Comparison of ENCODE assay signal across 8 mouse cellular contexts in genomic region chr14:73122923-73123278, GRCm38 (mm10). TPM values are rescaled to one million over a fixed set of nuclear protein-coding genes. Genes with fewer than 3 reads are reported as not detected.
DNase-seq lines count a peak whose midpoint lies in the region; ATAC-seq and TF ChIP-seq lines count a peak whose summit lies in the region.

Gene Rcbtb2, plus strand, starts transcription at chr14:73123037.

- no peak within 1 kb of the TSS for H3K4me3 ChIP-seq in lung, embryonic 15.5 days
- no peak within 1 kb of the TSS for H3K4me3 ChIP-seq in cortical plate, adult 2 months (ENCODE audit: insufficient read depth, low read length)
- no peak within 1 kb of the TSS for H3K4me3 ChIP-seq in heart, embryonic 12.5 days
- H3K4me3 ChIP-seq in midbrain, embryonic 16.5 days (ENCODE audit: low read depth, low read length) = no peak within 1 kb of the TSS

- no peak within 1 kb of the TSS for H3K4me2 ChIP-seq in lung, embryonic 15.5 days
- no peak within 1 kb of the TSS for H3K4me2 ChIP-seq in heart, embryonic 12.5 days
- H3K4me2 ChIP-seq in midbrain, embryonic 16.5 days (ENCODE audit: low read length) = no peak within 1 kb of the TSS

- no peaks in the 10 kb centered on the region for H3K27me3 ChIP-seq in lung, embryonic 15.5 days
- no peaks in the 10 kb centered on the region for H3K27me3 ChIP-seq in heart, embryonic 12.5 days (replicated peaks)
- no peaks in the 10 kb centered on the region for H3K27me3 ChIP-seq in midbrain, embryonic 16.5 days (ENCODE audit: control insufficient read depth, insufficient read depth, low read depth, low read length)

- H3K9ac ChIP-seq in lung, embryonic 15.5 days = no peak within 1 kb of the TSS
- no peak within 1 kb of the TSS for H3K9ac ChIP-seq in heart, embryonic 12.5 days
- H3K9ac ChIP-seq in midbrain, embryonic 16.5 days (ENCODE audit: low read depth, low read length) = no peak within 1 kb of the TSS

- no peak for DNase-seq in lung, adult 18-20 months
- DNase-seq in left cerebral cortex, adult 8-10 months (ENCODE audit: low spot score in 2 of 2) = no peak
- DNase-seq in ovary, postnatal 14 days (ENCODE audit: low spot score) = no peak
- no peak for DNase-seq in kidney, postnatal 10 days

- ATAC-seq in lung, embryonic 15.5 days (ENCODE audit: borderline replicate concordance, extremely low read depth, low FRiP score, low TSS enrichment) = no peak
- ATAC-seq in heart, embryonic 12.5 days (ENCODE audit: insufficient number of reproducible peaks, low FRiP score) = no peak
- no peak for ATAC-seq in midbrain, embryonic 16.5 days

- no peaks in the 10 kb centered on the region for H3K36me3 ChIP-seq in lung, embryonic 15.5 days
- no peaks in the 10 kb centered on the region for H3K36me3 ChIP-seq in heart, embryonic 12.5 days
- no peaks in the 10 kb centered on the region for H3K36me3 ChIP-seq in midbrain, embryonic 16.5 days (ENCODE audit: control insufficient read depth, insufficient read depth, low read length)

- 0 out of 2 replicates have a peak, but pooled peaks cover 6% of the 10 kb centered on the region for H3K4me1 ChIP-seq in lung, embryonic 15.5 days
- no peaks in the 10 kb centered on the region for H3K4me1 ChIP-seq in cortical plate, adult 2 months (ENCODE audit: control insufficient read depth, insufficient read depth, low read length)
- peaks cover 10% of the 10 kb centered on the region for H3K4me1 ChIP-seq in heart, embryonic 12.5 days (replicated peaks)
- H3K4me1 ChIP-seq in midbrain, embryonic 16.5 days (ENCODE audit: control insufficient read depth, insufficient read depth, low read length) = no peaks in the 10 kb centered on the region

- 39% methylated on average over 4 of the region's 4 CpGs for WGBS in lung, embryonic 15.5 days
- WGBS in heart, embryonic 12.5 days = 54% methylated on average over 4 of the region's 4 CpGs
- 71% methylated on average over 4 of the region's 4 CpGs for WGBS in midbrain, embryonic 16.5 days

- 0 out of 2 replicates have a peak within 1 kb of the TSS, but pooled peaks have one; percentile 15 for H3K27ac ChIP-seq in lung, embryonic 15.5 days
- 0 out of 2 replicates have a peak within 1 kb of the TSS, but pooled peaks have one; percentile 5 for H3K27ac ChIP-seq in cortical plate, adult 2 months (ENCODE audit: insufficient read depth, low read length)
- no peak within 1 kb of the TSS for H3K27ac ChIP-seq in heart, embryonic 12.5 days (ENCODE audit: poor library complexity, severe bottlenecking)
- no peak within 1 kb of the TSS for H3K27ac ChIP-seq in midbrain, embryonic 16.5 days (ENCODE audit: low read length)

- H3K9me3 ChIP-seq in lung, embryonic 15.5 days = no peaks in the 10 kb centered on the region
- no peaks in the 10 kb centered on the region for H3K9me3 ChIP-seq in heart, embryonic 12.5 days (replicated peaks)
- H3K9me3 ChIP-seq in midbrain, embryonic 16.5 days (replicated peaks; ENCODE audit: control insufficient read depth, low read length, poor library complexity, severe bottlenecking) = no peaks in the 10 kb centered on the region

- TF ChIP-seq POLR2A in cortical plate, adult 2 months (IDR thresholded peaks at IDR 0.05; ENCODE audit: extremely low read depth, insufficient read depth, low read length) = no peak

- TF ChIP-seq CTCF in cortical plate, adult 2 months (IDR thresholded peaks at IDR 0.05; ENCODE audit: extremely low read depth, insufficient read depth, low read length) = no peak

RNA-seq across cellular contexts. Expression of gene Rcbtb2, which starts in this region (rescaled TPM):
- 110 and 121 TPM in 2 replicates for polyA plus RNA-seq in lung, embryonic 15.5 days (2015; fragmentation: Nextera tagmentation; extraction: Ambion mirVana)
- 22.9 and 23.8 TPM in 2 replicates for polyA plus RNA-seq in cortical plate, adult 2 months (2012; rRNA removed)
- 73.0 and 76.2 TPM in 2 replicates for polyA plus RNA-seq in heart, embryonic 12.5 days (2016; fragmentation: Nextera tagmentation; extraction: Ambion mirVana)
- total RNA-seq in left cerebral cortex, adult 8-10 months (2022) = 10 to 100 TPM; 19.7 to 25.8 (median 23.6) TPM
- polyA plus RNA-seq in midbrain, embryonic 16.5 days (2015; fragmentation: Nextera tagmentation; extraction: Ambion mirVana) = 53.0 and 64.5 TPM in 2 replicates

Comparison
In these comparisons a context has a peak if more than half of its experiments do, and no peak if none do; other contexts are left out.
1. H3K27ac ChIP-seq: peak in lung, embryonic 15.5 days (single experiment) and cortical plate, adult 2 months (single experiment); none in heart, embryonic 12.5 days (single experiment) and midbrain, embryonic 16.5 days (single experiment).